20 mouse cellular contexts compared by ENCODE assay signal in the genomic region with DNA sequence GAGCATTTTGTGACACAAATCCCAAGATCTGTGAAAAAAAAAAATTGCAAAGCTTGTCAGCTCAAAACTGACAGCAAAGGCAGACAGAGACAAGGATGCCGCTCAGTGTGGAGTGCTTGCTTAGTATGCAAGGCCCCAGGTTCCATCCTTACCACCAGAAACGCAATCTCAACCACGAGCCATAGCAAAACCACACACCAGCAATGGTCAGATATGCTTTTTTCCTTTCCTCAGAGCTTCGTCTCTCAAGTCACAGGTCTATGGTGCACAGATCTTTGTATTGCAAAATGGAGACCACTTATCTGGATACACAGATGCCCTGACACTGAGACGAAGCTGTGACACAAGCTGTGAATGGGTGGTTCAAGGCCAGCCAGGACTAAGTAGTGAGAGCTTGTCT. TPM values are rescaled to one million over a fixed set of nuclear protein-coding genes. Genes with fewer than 3 reads are reported as not detected.
DNase-seq lines count a peak whose midpoint lies in the region; ATAC-seq and TF ChIP-seq lines count a peak whose summit lies in the region.
"Had no signal": no experiment of that assay in that cellular context is flagged by ENCODE, and none has a peak within 500 bp of the region (broad histone marks: within the 10 kb centered on the region; RNA-seq: fewer than 3 reads in every experiment).

No protein-coding gene starts in this region.

- H3K4me3 ChIP-seq in liver, adult 2 months (ENCODE audit: insufficient read depth, low read depth, low read length): no peak overlapping the region
- H3K4me3 ChIP-seq in liver, embryonic 12.5 days: no peak overlapping the region
- H3K4me3 ChIP-seq in embryonic facial prominence, embryonic 10.5 days: no peak overlapping the region
- H3K4me3 ChIP-seq: forebrain, embryonic 12.5 days; heart, embryonic 15.5 days; midbrain, embryonic 10.5 days; neural tube, embryonic 12.5 days; stomach, embryonic 15.5 days had no signal

- H3K4me2 ChIP-seq in liver, embryonic 12.5 days: no peak overlapping the region
- H3K4me2 ChIP-seq: forebrain, embryonic 12.5 days; heart, embryonic 15.5 days; neural tube, embryonic 12.5 days; stomach, embryonic 15.5 days had no signal

- H3K9me3 ChIP-seq in liver, embryonic 12.5 days (replicated peaks): no peaks in the 10 kb centered on the region
- 0 out of 2 replicates have a peak, but pooled peaks cover 4% of the 10 kb centered on the region for H3K9me3 ChIP-seq in embryonic facial prominence, embryonic 10.5 days
- H3K9me3 ChIP-seq: heart, embryonic 15.5 days; neural tube, embryonic 12.5 days; stomach, embryonic 15.5 days had no signal

- H3K79me2 ChIP-seq in liver, adult 2 months (ENCODE audit: control insufficient read depth, insufficient read depth, low read length): no peaks in the 10 kb centered on the region

- TF ChIP-seq CTCF in liver, adult 2 months (IDR thresholded peaks at IDR 0.05; ENCODE audit: low read depth, low read length): no peak

- ATAC-seq in liver, embryonic 12.5 days: no peak
- ATAC-seq in CD4-positive, CD25-positive, alpha-beta regulatory T cell, adult 4 months: peak; percentile 16
- peak; percentile 33 for ATAC-seq in megakaryocyte, adult 5-6 weeks (ENCODE audit: poor library complexity, severe bottlenecking)

- no peak for TF ChIP-seq POLR2A in liver, adult 2 months (IDR thresholded peaks at IDR 0.05; ENCODE audit: extremely low read depth, insufficient read depth, low read length)

- DNase-seq in liver, adult 2 months (ENCODE audit: extremely low read depth, low read depth, low spot score): no peak
- no peak for DNase-seq in embryonic facial prominence, embryonic 10.5 days (ENCODE audit: low spot score)
- no peak for DNase-seq in layer of hippocampus, adult 9-10 months (ENCODE audit: low spot score)
- DNase-seq in left cerebral cortex, postnatal 10 days (ENCODE audit: extremely low spot score in 1 of 2, low spot score in 2 of 2): no peak
- DNase-seq in gastrocnemius, postnatal 10 days: no peak
- DNase-seq: cerebellum, adult 11-12 months; cerebellum, postnatal 14 days; embryo, embryonic 11 days; kidney, adult 8-10 months; kidney, postnatal 14 days; left cerebral cortex, postnatal 4 days; lung, postnatal 10 days had no signal

- no peaks in the 10 kb centered on the region for H3K4me1 ChIP-seq in liver, adult 2 months (ENCODE audit: control insufficient read depth, insufficient read depth, low read length)
- H3K4me1 ChIP-seq in liver, embryonic 12.5 days: 0 out of 2 replicates have a peak, but pooled peaks cover 2% of the 10 kb centered on the region
- peaks cover 13% of the 10 kb centered on the region for H3K4me1 ChIP-seq in embryonic facial prominence, embryonic 10.5 days
- H3K4me1 ChIP-seq: forebrain, embryonic 12.5 days; heart, embryonic 15.5 days; neural tube, embryonic 12.5 days; stomach, embryonic 15.5 days had no signal

- H3K27me3 ChIP-seq in liver, adult 2 months (ENCODE audit: control insufficient read depth, insufficient read depth, low read length): no peaks in the 10 kb centered on the region
- H3K27me3 ChIP-seq in liver, embryonic 12.5 days (replicated peaks): no peaks in the 10 kb centered on the region
- H3K27me3 ChIP-seq in embryonic facial prominence, embryonic 10.5 days (replicated peaks; ENCODE audit: low read depth, poor library complexity, severe bottlenecking): no peaks in the 10 kb centered on the region
- H3K27me3 ChIP-seq: forebrain, embryonic 12.5 days; heart, embryonic 15.5 days; neural tube, embryonic 12.5 days; stomach, embryonic 15.5 days had no signal

- 0 out of 2 replicates have a peak overlapping the region, but pooled peaks have one; percentile 22 for H3K27ac ChIP-seq in liver, adult 2 months (replicated peaks; ENCODE audit: insufficient read depth, low read depth, low read length)
- no peak overlapping the region for H3K27ac ChIP-seq in liver, embryonic 12.5 days
- H3K27ac ChIP-seq in embryonic facial prominence, embryonic 10.5 days (replicated peaks): 0 out of 2 replicates have a peak overlapping the region, but pooled peaks have one; percentile 14
- H3K27ac ChIP-seq: forebrain, embryonic 12.5 days; heart, embryonic 15.5 days; neural tube, embryonic 12.5 days had no signal

- H3K9ac ChIP-seq in liver, adult 2 months (ENCODE audit: low read depth, low read length): no peak overlapping the region
- H3K9ac ChIP-seq in liver, embryonic 12.5 days: no peak overlapping the region
- H3K9ac ChIP-seq: forebrain, embryonic 12.5 days; heart, embryonic 15.5 days; neural tube, embryonic 12.5 days; stomach, embryonic 15.5 days had no signal

- no peaks in the 10 kb centered on the region for H3K36me3 ChIP-seq in liver, adult 2 months (ENCODE audit: control insufficient read depth, insufficient read depth, low read length)
- no peaks in the 10 kb centered on the region for H3K36me3 ChIP-seq in liver, embryonic 12.5 days
- no peaks in the 10 kb centered on the region for H3K36me3 ChIP-seq in embryonic facial prominence, embryonic 10.5 days (replicated peaks)
- H3K36me3 ChIP-seq: forebrain, embryonic 12.5 days; heart, embryonic 15.5 days; midbrain, embryonic 10.5 days; neural tube, embryonic 12.5 days; stomach, embryonic 15.5 days had no signal

- intact Hi-C loops in left cerebral cortex, postnatal 10 days (cut with DNase I): no loop called here

- WGBS in liver, adult 2 months: 89% methylated on average over 5 of the region's 5 CpGs
- WGBS in liver, embryonic 12.5 days (ENCODE audit: insufficient replicate concordance): 30% methylated on average over 5 of the region's 5 CpGs
- 72% methylated on average over 5 of the region's 5 CpGs for WGBS in embryonic facial prominence, embryonic 10.5 days

RNA-seq across cellular contexts. Expression of a gene that starts 28.8 kb away (rescaled TPM):
- 30.5 and 53.5 TPM in 2 replicates for total RNA-seq in liver, adult 2 months (2014; rRNA removed)
- polyA plus RNA-seq in liver, adult 2 months (2012; rRNA removed): 27.5 and 31.4 TPM in 2 replicates
- polyA plus RNA-seq in liver, embryonic 12.5 days (2016; fragmentation: Nextera tagmentation; extraction: Ambion mirVana): 1.7 and 2.0 TPM in 2 replicates
- polyA plus RNA-seq in CD4-positive, CD25-positive, alpha-beta regulatory T cell, adult 4 months (2017; shearing (Covaris generic)): 1 to 10 TPM; 1.2 to 1.4 TPM
- 1.9 and 2.6 TPM in 2 replicates for polyA plus RNA-seq in embryonic facial prominence, embryonic 10.5 days (2016; fragmentation: Nextera tagmentation; extraction: Ambion mirVana)
- 346 and 350 TPM in 2 replicates for total RNA-seq in megakaryocyte, adult 5-6 weeks (2015)
- total RNA-seq in megakaryocyte, adult 5-6 weeks (2017): 290 and 300 TPM in 2 replicates
- total RNA-seq in left cerebral cortex, postnatal 10 days (2021): under 1 TPM in 1 of 2 experiments, not detected in 1; 0.34 TPM
- total RNA-seq in gastrocnemius, postnatal 10 days (2021): 10 to 100 TPM; 15.4 to 16.4 TPM

Comparison
In these comparisons a context has a peak if more than half of its experiments do, and no peak if none do; other contexts are left out.
1. RNA of a gene that starts 28.8 kb away (total RNA-seq): 290 to 350 TPM in megakaryocyte, adult 5-6 weeks, 30.5 to 53.5 TPM in liver, adult 2 months and 15.4 to 16.4 TPM in gastrocnemius, postnatal 10 days; 0.34 TPM in left cerebral cortex, postnatal 10 days; every median in the first group is over 10 times any median in the second.